Mouse (Mus musculus) midbrain, embryonic 13.5 days (tissue): ENCODE data around the gene Gm3336. TPM values are rescaled to one million over a fixed set of nuclear protein-coding genes. Genes with fewer than 3 reads are reported as not detected.
A peak's percentile ranks its signal among the peaks of the same experiment; 100 is the strongest.

Experiments
- ATAC-seq: fragments of 200-750 bp; cut with Nextera tagmentation; 2 replicates; pipeline ENCODE4 v1.8.0; 2017; ENCODE audit warnings: mild to moderate bottlenecking, moderate TSS enrichment, moderate library complexity
- H3K27ac ChIP-seq: fragments of 300-500 bp; sonication (generic); 2 replicates; pipeline ENCODE4 v1.5.1; 2015; ENCODE audit warnings: inconsistent platforms, mild to moderate bottlenecking, moderate library complexity
- H3K27me3 ChIP-seq: fragments of 300-500 bp; sonication (generic); 2 replicates; pipeline ENCODE4 v1.6.1; 2015; ENCODE audit warnings: mild to moderate bottlenecking, inconsistent platforms
- H3K36me3 ChIP-seq: fragments of 300-500 bp; sonication (generic); 2 replicates; pipeline ENCODE4 v1.6.1; 2015; ENCODE audit warnings: mild to moderate bottlenecking, inconsistent platforms
- H3K4me1 ChIP-seq: fragments of 300-500 bp; sonication (generic); replicated peaks from 2 replicates; pipeline ENCODE4 v1.6.1; 2015; ENCODE audit warnings: inconsistent platforms
- H3K4me2 ChIP-seq: fragments of 300-500 bp; sonication (generic); replicated peaks from 2 replicates; pipeline ENCODE4 v1.6.1; 2015; ENCODE audit warnings: moderate library complexity, mild to moderate bottlenecking, inconsistent platforms
- H3K4me3 ChIP-seq: fragments of 300-500 bp; sonication (generic); replicated peaks from 2 replicates; pipeline ENCODE4 v1.5.1; 2015; ENCODE audit warnings: mild to moderate bottlenecking, inconsistent platforms
- H3K9ac ChIP-seq: fragments of 300-500 bp; sonication (generic); replicated peaks from 2 replicates; pipeline ENCODE4 v1.6.1; 2015; ENCODE audit warnings: mild to moderate bottlenecking, inconsistent platforms
- H3K9me3 ChIP-seq: fragments of 300-500 bp; sonication (generic); 2 replicates; pipeline ENCODE4 v1.6.1; 2016; ENCODE audit warnings: mild to moderate bottlenecking, inconsistent platforms
- WGBS: fragments of 180-500 bp; shearing (Covaris S2); methylation state at CpG from one replicate; pipeline ENCODE4 v1.1.7; 2015; 5-methylcytosine and 5-hydroxymethylcytosine counted together
- polyA plus RNA-seq: library from polyadenylated mRNA; unstranded; fragments of >200 nt; fragmentation: Nextera tagmentation; extraction: Ambion mirVana; gene quantifications from 2 replicates; pipeline ENCODE4 v1.2.1, GENCODE M21; 2015

Gm3336 gene
- polyA plus RNA-seq, 1 experiment from 2014 or later: not detected

DNA sequence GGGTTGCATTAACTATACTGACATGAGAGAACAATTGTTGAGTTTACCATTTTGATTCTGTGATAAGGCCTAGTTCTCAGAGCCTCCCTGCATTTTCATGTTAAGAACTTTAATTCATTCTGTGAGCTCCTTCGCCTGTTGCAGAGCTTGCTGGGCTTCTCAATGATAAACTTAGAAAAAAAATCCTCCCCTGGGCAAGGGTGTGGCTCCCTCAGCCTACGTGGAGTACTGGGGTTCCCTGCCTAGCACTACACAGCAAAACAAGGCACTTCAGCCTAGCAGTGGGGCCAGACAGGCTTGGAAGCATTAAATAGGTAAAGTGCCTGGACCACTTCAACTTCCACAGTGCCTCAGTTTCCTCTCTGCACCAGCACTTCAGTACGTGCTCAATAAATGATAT is 36.9 kb upstream of the Gm3336 start:
- H3K27ac ChIP-seq: no peak overlapping the region
- ATAC-seq: no peak
- peaks cover 13% of the 10 kb centered on the region for H3K4me1 ChIP-seq
- WGBS: 77% methylated on average over 3 of the region's 3 CpGs
- no peak overlapping the region for H3K9ac ChIP-seq
- no peaks in the 10 kb centered on the region for H3K9me3 ChIP-seq
- H3K4me2 ChIP-seq: no peak overlapping the region
- no peak overlapping the region for H3K4me3 ChIP-seq
- peaks cover 32% of the 10 kb centered on the region for H3K36me3 ChIP-seq
- no peaks in the 10 kb centered on the region for H3K27me3 ChIP-seq

GRCm38 (mm10) chr8:70682193-70682592 is 36.1 kb upstream of the Gm3336 start:
- Histone ChIP-seq H3K27me3 (no peaks in the 10 kb centered on the region), H3K9ac (peak overlapping the region; percentile 20; the same call in 1 of the 2 replicates), H3K4me3 (no peak overlapping the region), H3K36me3 (peaks cover 32% of the 10 kb centered on the region), H3K9me3 (no peaks in the 10 kb centered on the region), H3K4me2 (no peak overlapping the region; the same call in 1 of the 2 replicates), H3K27ac (no peak overlapping the region), H3K4me1 (peaks cover 13% of the 10 kb centered on the region)
- ATAC-seq: no peak
- 8% methylated on average over 19 of the region's 19 CpGs for WGBS

GRCm38 (mm10) chr8:70682692-70683091 is 35.7 kb upstream of the Gm3336 start:
- no peak for ATAC-seq

GRCm38 (mm10) chr8:70684291-70684690 is 34.1 kb upstream of the Gm3336 start:
- peak; percentile 67 for ATAC-seq
- Histone ChIP-seq H3K4me3 (no peak overlapping the region), H3K9me3 (no peaks in the 10 kb centered on the region), H3K4me2 (no peak overlapping the region), H3K27ac (0 out of 2 replicates have a peak overlapping the region, but pooled peaks have one; percentile 9), H3K4me1 (peaks cover 13% of the 10 kb centered on the region), H3K27me3 (no peaks in the 10 kb centered on the region), H3K9ac (peak overlapping the region; percentile 23; the same call in 1 of the 2 replicates), H3K36me3 (peaks cover 11% of the 10 kb centered on the region)
- 52% methylated on average over 7 of the region's 7 CpGs for WGBS

More at GRCm38 (mm10) chr8:70682692-70683091, 35.7 kb upstream of the Gm3336 start:
- Histone ChIP-seq H3K36me3 (peaks cover 27% of the 10 kb centered on the region), H3K9ac (no peak overlapping the region), H3K4me1 (peaks cover 13% of the 10 kb centered on the region), H3K27me3 (no peaks in the 10 kb centered on the region), H3K4me2 (no peak overlapping the region), H3K9me3 (no peaks in the 10 kb centered on the region), H3K4me3 (no peak overlapping the region), H3K27ac (no peak overlapping the region)
- WGBS: 70% methylated on average over 3 of the region's 3 CpGs

DNA sequence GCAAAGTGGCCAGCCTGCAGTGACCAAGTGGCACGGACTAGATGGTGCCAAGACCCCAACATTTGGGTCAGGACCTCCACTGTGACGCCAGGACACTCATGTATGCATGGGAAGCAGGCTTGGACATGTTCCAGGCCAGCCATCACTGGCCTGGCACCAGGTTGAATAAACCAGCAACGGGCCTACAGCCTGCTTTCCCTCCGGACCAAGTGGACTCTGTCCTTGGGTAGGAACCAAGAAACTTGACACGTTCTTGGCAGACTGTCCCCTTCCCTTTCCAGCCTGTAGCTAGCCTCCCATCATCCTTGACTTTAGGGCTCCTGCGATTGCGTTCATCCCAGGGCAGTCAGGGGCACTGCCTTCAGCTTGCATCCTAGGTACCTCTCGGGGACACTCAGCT is 30.8 kb upstream of the Gm3336 start:
- Histone ChIP-seq H3K4me3 (no peak overlapping the region), H3K9me3 (no peaks in the 10 kb centered on the region), H3K9ac (no peak overlapping the region), H3K36me3 (no peaks in the 10 kb centered on the region), H3K4me2 (no peak overlapping the region), H3K4me1 (peaks cover 26% of the 10 kb centered on the region), H3K27me3 (no peaks in the 10 kb centered on the region), H3K27ac (no peak overlapping the region)
- no peak for ATAC-seq
- 89% methylated on average over 8 of the region's 8 CpGs for WGBS

DNA sequence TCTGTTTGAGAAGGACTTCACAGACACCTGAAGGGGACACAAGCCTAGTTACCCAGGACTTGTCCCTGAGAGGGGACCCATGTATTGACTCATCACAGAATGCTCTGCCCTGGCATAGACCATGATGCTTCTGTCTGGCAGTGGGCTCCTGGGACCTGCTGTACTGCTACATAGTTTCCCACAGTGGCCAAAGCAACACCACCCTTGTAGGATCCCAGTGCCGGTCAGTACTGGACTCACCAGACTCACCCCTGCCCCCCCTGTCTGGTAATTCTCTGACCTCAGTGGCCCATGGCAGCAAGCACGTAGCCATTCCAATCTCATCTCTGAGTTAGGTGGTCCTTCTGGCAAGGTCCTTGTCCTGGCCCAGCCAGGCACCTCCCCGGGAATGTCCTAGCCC is 30.2 kb upstream of the Gm3336 start:
- H3K9me3 ChIP-seq: no peaks in the 10 kb centered on the region
- no peaks in the 10 kb centered on the region for H3K36me3 ChIP-seq
- H3K4me3 ChIP-seq: no peak overlapping the region
- no peak overlapping the region for H3K4me2 ChIP-seq
- ATAC-seq: no peak
- H3K27me3 ChIP-seq: no peaks in the 10 kb centered on the region
- H3K4me1 ChIP-seq: peaks cover 26% of the 10 kb centered on the region
- H3K9ac ChIP-seq: no peak overlapping the region
- WGBS: 95% methylated on average over 3 of the region's 3 CpGs
- H3K27ac ChIP-seq: no peak overlapping the region

- Histone ChIP-seq H3K9me3 (no peaks in the 10 kb centered on the region), H3K36me3 (no peaks in the 10 kb centered on the region), H3K9ac (no peak overlapping the region), H3K4me3 (no peak overlapping the region), H3K27ac (no peak overlapping the region), H3K27me3 (no peaks in the 10 kb centered on the region), H3K4me2 (no peak overlapping the region), H3K4me1 (peaks cover 20% of the 10 kb centered on the region)
- no peak for ATAC-seq
- 79% methylated on average over 5 of the region's 5 CpGs for WGBS
Measured at GRCm38 (mm10) chr8:70689892-70690390, 28.4 kb upstream of the Gm3336 start.

DNA sequence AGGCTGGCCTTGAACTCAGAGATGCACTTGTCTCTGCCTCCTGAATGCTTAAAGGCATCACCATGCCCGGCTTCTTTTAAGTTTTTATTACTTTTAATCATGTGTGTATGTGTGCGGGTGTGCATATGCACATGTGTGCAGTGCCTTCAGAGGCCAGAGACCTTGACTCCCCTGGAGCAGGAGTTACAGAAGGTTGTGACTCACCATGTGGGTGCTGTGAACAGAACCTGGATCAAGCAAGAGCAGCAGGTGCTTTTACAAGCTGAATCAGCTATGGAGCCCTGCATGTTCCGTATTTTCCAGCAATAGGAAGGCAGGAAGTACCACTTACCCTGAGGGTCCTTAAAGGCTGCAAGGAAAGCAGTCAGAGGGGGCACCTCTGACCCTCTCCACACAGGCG is 27.1 kb upstream of the Gm3336 start:
- peak overlapping the region; percentile 28 for H3K4me3 ChIP-seq
- H3K4me1 ChIP-seq: peaks cover 31% of the 10 kb centered on the region
- H3K36me3 ChIP-seq: no peaks in the 10 kb centered on the region
- WGBS: 58% methylated on average over 4 of the region's 4 CpGs
- peak overlapping the region; percentile 57 for H3K4me2 ChIP-seq
- H3K27ac ChIP-seq: peak overlapping the region; percentile 66
- H3K27me3 ChIP-seq: no peaks in the 10 kb centered on the region
- H3K9ac ChIP-seq: peak overlapping the region; percentile 51; the same call in 1 of the 2 replicates
- H3K9me3 ChIP-seq: no peaks in the 10 kb centered on the region
- no peak for ATAC-seq

DNA sequence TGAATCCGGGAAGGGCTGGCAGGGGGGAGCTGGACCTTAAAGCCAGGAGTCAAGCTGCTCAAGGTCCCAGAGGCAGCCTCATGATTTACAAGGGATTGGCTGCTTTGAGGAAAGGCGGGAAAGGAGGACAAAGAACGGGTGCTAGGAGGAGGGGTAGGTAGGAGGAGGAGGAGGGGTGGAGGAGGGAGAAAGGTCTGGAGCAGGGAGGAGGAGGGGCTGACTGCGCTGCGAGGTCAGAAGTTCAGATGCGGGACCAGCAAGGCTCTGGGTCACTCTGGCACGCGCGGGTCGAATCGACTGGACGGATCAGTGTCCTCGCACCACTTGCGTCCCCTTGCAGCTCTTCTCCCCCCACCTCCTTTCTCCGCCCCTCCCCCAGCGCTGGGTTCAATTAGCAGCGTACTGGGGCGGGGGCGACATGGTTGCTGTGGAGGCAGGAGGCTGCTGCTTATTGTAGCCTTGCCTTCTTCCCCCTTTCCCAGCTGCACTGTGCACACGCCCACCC is 26.6 kb upstream of the Gm3336 start:
- 1% methylated on average over 20 of the region's 20 CpGs for WGBS
- peak overlapping the region; percentile 57 for H3K4me2 ChIP-seq
- H3K36me3 ChIP-seq: no peaks in the 10 kb centered on the region
- H3K9ac ChIP-seq: peak overlapping the region; percentile 51; the same call in 1 of the 2 replicates
- H3K4me1 ChIP-seq: peaks cover 37% of the 10 kb centered on the region
- peak; percentile 67 for ATAC-seq
- H3K9me3 ChIP-seq: no peaks in the 10 kb centered on the region
- H3K27me3 ChIP-seq: no peaks in the 10 kb centered on the region
- H3K4me3 ChIP-seq: peak overlapping the region; percentile 28
- H3K27ac ChIP-seq: peak overlapping the region; percentile 66

DNA sequence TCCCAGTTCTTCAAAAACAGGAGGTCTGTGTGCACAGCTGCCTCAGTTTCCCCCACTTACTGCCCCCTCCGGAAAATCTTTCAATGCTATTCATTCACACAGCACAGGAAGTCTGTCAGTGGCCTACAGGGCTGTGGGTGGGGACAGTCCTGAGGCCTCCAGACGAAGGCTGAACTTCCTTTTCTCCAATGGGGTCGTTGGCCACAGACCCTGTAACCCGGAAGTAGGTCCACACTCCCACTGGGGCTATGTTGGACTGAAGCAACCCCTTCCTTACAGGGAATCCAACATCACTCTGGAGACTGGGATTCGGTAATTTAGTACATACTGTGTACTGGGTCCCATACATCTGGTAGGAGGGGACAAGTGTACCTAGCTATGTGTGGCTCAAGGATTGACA is 24.7 kb upstream of the Gm3336 start:
- Histone ChIP-seq H3K36me3 (no peaks in the 10 kb centered on the region), H3K9me3 (no peaks in the 10 kb centered on the region), H3K27me3 (no peaks in the 10 kb centered on the region), H3K9ac (no peak overlapping the region), H3K4me1 (peaks cover 52% of the 10 kb centered on the region), H3K4me2 (no peak overlapping the region), H3K4me3 (no peak overlapping the region), H3K27ac (no peak overlapping the region)
- 84% methylated on average over 5 of the region's 5 CpGs for WGBS
- no peak for ATAC-seq

- Histone ChIP-seq H3K36me3 (no peaks in the 10 kb centered on the region), H3K4me2 (0 out of 2 replicates have a peak overlapping the region, but pooled peaks have one; percentile 53), H3K27me3 (no peaks in the 10 kb centered on the region), H3K9ac (no peak overlapping the region), H3K4me3 (no peak overlapping the region), H3K27ac (no peak overlapping the region), H3K9me3 (no peaks in the 10 kb centered on the region), H3K4me1 (peaks cover 48% of the 10 kb centered on the region)
- 42% methylated on average over 32 of the region's 32 CpGs for WGBS
- ATAC-seq: no peak
Measured at GRCm38 (mm10) chr8:70695318-70696018, 22.9 kb upstream of the Gm3336 start.

DNA sequence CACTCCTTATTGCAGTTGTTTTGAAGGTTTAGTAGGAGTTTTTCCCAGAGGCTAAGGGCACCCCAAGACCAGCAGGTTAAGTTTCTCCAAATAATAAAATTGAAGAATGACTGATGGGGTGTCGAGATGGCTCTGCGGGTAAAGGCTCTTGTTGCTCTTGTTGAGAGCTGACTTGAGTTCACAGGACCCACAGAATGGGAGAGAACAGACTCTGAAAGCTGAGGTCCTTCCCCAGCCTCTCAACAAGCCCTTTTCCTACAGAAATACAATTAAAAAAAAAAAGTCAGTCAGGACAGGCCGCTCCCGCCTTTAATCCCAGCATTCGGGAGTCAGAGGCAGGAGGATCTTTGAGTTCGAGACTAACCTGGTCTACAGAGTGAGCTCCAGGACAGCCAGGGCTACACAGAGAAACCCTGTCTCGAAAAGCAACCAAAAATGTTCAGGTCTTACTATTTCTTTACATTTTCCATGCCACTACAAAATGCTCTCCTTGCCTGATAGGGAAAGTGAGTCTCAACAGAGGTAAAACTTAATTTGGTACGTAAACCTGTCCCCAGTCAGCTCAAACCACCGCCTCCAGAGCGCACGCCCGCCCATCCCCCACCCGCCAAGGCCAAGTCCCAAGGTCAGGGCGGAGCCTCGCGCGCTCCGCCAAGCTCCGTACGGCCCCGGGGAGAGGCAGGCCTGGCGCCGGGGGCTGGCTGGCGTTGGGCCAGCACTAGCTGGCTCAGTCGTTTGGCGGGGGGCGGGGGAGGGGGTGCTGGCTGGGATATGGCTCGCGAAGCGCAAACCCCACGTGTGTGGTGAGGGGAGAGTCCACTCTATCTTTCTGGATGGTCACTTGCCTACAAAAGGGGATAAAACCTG is 22.1 kb upstream of the Gm3336 start:
- no peak for ATAC-seq
- Histone ChIP-seq H3K27me3 (no peaks in the 10 kb centered on the region), H3K4me2 (peak overlapping the region; percentile 53), H3K4me3 (peak overlapping the region; percentile 23), H3K4me1 (peaks cover 49% of the 10 kb centered on the region), H3K9ac (peak overlapping the region; percentile 51), H3K9me3 (no peaks in the 10 kb centered on the region), H3K36me3 (no peaks in the 10 kb centered on the region), H3K27ac (peak overlapping the region; percentile 100)
- 7% methylated on average over 31 of the region's 31 CpGs for WGBS
